Comparison of ENCODE assay signal across 19 mouse cellular contexts in genomic region chr11:86657863-86658262, GRCm38 (mm10). TPM values are rescaled to one million over a fixed set of nuclear protein-coding genes. Genes with fewer than 3 reads are reported as not detected.
A peak's percentile ranks its signal among the peaks of the same experiment; 100 is the strongest.
DNase-seq lines count a peak whose midpoint lies in the region; ATAC-seq and TF ChIP-seq lines count a peak whose summit lies in the region.
"Had no signal": no experiment of that assay in that cellular context is flagged by ENCODE, and none has a peak within 500 bp of the region (broad histone marks: within the 10 kb centered on the region; RNA-seq: fewer than 3 reads in every experiment).

No protein-coding gene starts in this region.

- no peak overlapping the region for H3K4me3 ChIP-seq in ES-E14 (ENCODE audit: insufficient read depth in 1 of 2, low read depth in 1 of 2, low read length in 2 of 2, poor library complexity in 1 of 2, severe bottlenecking in 1 of 2)
- no peak overlapping the region for H3K4me3 ChIP-seq in liver, postnatal 0 days (ENCODE audit: low read depth, low read length)
- H3K4me3 ChIP-seq: erythroblast, embryonic 14.5 days; forebrain, embryonic 15.5 days; hindbrain, embryonic 10.5 days; midbrain, embryonic 10.5 days had no signal

- in situ Hi-C loops in ES-E14 (cut with MboI; ENCODE audit: low sequenced_read_pairs in 2 of 2, unreplicated experiment in 2 of 2), result no loop called here

- no peak for TF ChIP-seq CTCF in liver, postnatal 0 days (IDR thresholded peaks at IDR 0.05; ENCODE audit: low read depth)

- no peaks in the 10 kb centered on the region for H3K9me3 ChIP-seq in ES-E14 (ENCODE audit: control insufficient read depth, insufficient read depth, low read depth, low read length)
- H3K9me3 ChIP-seq in liver, postnatal 0 days (ENCODE audit: low read length), result no peaks in the 10 kb centered on the region
- H3K9me3 ChIP-seq: forebrain, embryonic 15.5 days; hindbrain, embryonic 10.5 days; midbrain, embryonic 10.5 days had no signal

- H3K27ac ChIP-seq in ES-E14 (ENCODE audit: insufficient read depth, low read depth, low read length, poor library complexity, severe bottlenecking), result no peak overlapping the region
- peak overlapping the region; percentile 44; the same call in 1 of the 2 replicates for H3K27ac ChIP-seq in liver, postnatal 0 days (ENCODE audit: low read depth)
- H3K27ac ChIP-seq: forebrain, embryonic 15.5 days; hindbrain, embryonic 10.5 days; kidney, postnatal 0 days; midbrain, embryonic 10.5 days; stomach, postnatal 0 days had no signal

- peak; percentile 58 for DNase-seq in 3T3-L1 (ENCODE audit: low read depth, low spot score)
- no peak for DNase-seq in ES-E14 (ENCODE audit: low read depth, low spot score)
- no peak for DNase-seq in liver, postnatal 0 days
- no peak for DNase-seq in right cerebral cortex, adult 18-20 months
- DNase-seq in lung, postnatal 25 days (ENCODE audit: low spot score), result no peak
- DNase-seq: cerebellum, adult 8-10 months; gastrocnemius, postnatal 25 days; kidney, adult 11 months; layer of hippocampus, postnatal 36 days; thymus, postnatal 36 days had no signal

- H3K36me3 ChIP-seq in ES-E14 (ENCODE audit: control insufficient read depth, insufficient read depth, low read length, poor library complexity, severe bottlenecking), result no peaks in the 10 kb centered on the region
- peaks cover 28% of the 10 kb centered on the region for H3K36me3 ChIP-seq in liver, postnatal 0 days (replicated peaks; ENCODE audit: insufficient read depth, low read length)

- H3K4me1 ChIP-seq in ES-E14 (ENCODE audit: control insufficient read depth in 2 of 2, insufficient read depth in 2 of 2, low read length in 2 of 2, poor library complexity in 1 of 2), result no peaks in the 10 kb centered on the region
- peaks cover 11% of the 10 kb centered on the region for H3K4me1 ChIP-seq in liver, postnatal 0 days (ENCODE audit: insufficient read depth)
- H3K4me1 ChIP-seq: forebrain, embryonic 15.5 days; hindbrain, embryonic 10.5 days; midbrain, embryonic 10.5 days had no signal

- peak; percentile 68 for ATAC-seq in erythroid progenitor cell, adult 5-6 weeks (replicated peaks; ENCODE audit: low FRiP score, poor library complexity, severe bottlenecking)
- ATAC-seq in liver, postnatal 0 days, result no peak
- ATAC-seq in activated CD4-positive, CD25-positive, alpha-beta regulatory T cell, adult 4 months, result no peak
- ATAC-seq: forebrain, embryonic 15.5 days; lung, postnatal 0 days had no signal

- TF ChIP-seq EP300 in liver, postnatal 0 days (IDR thresholded peaks at IDR 0.05; ENCODE audit: low read depth), result no peak

- no peak overlapping the region for H3K9ac ChIP-seq in ES-E14 (ENCODE audit: insufficient read depth, low read depth, low read length, poor library complexity, severe bottlenecking)
- no peak overlapping the region for H3K9ac ChIP-seq in liver, postnatal 0 days (replicated peaks)
- H3K9ac ChIP-seq: forebrain, embryonic 15.5 days had no signal

- no peaks in the 10 kb centered on the region for H3K27me3 ChIP-seq in liver, postnatal 0 days (ENCODE audit: insufficient read depth, low read length)
- H3K27me3 ChIP-seq: forebrain, embryonic 15.5 days had no signal

- no peak overlapping the region for H3K4me2 ChIP-seq in liver, postnatal 0 days (ENCODE audit: low read depth, low read length)
- H3K4me2 ChIP-seq: forebrain, embryonic 15.5 days had no signal

TF ChIP-seq in ES-E14, 5 proteins besides CTCF, POLR2A, EP300 and RAD21:
- TF ChIP-seq ZC3H11A (IDR thresholded peaks at IDR 0.05; ENCODE audit: borderline replicate concordance, low read depth, low read length) (no peak), MAFK (IDR thresholded peaks at IDR 0.05; ENCODE audit: insufficient read depth, low read depth, low read length) (peak; percentile 78), ZNF384 (IDR thresholded peaks at IDR 0.05; ENCODE audit: low read depth, low read length) (no peak), CHD2 (IDR thresholded peaks at IDR 0.05; ENCODE audit: low read depth, low read length) (no peak)

RNA-seq across cellular contexts. Expression of gene Vmp1, which starts 25.8 kb away (rescaled TPM):
- total RNA-seq in ES-E14 (2012; rRNA removed), result 81.9 and 107 TPM in 2 replicates
- 113 and 179 TPM in 2 replicates for total RNA-seq in erythroid progenitor cell, adult 5-6 weeks (2015; ENCODE audit: low replicate concordance)
- total RNA-seq in erythroid progenitor cell, adult 5-6 weeks (2017; ENCODE audit: low replicate concordance), result 73.2 and 117 TPM in 2 replicates
- polyA plus RNA-seq in liver, postnatal 0 days (2015; fragmentation: Nextera tagmentation; extraction: Ambion mirVana), result 110 and 125 TPM in 2 replicates
- 100 to 1,000 TPM; 563 to 667 TPM for polyA plus RNA-seq in activated CD4-positive, CD25-positive, alpha-beta regulatory T cell, adult 4 months (2017; shearing (Covaris generic))

RNA-seq across cellular contexts. Expression of gene Ptrh2, which starts 25.9 kb away (rescaled TPM):
- total RNA-seq in ES-E14 (2012; rRNA removed), result 15.0 and 16.6 TPM in 2 replicates
- 6.5 and 9.6 TPM in 2 replicates for total RNA-seq in erythroid progenitor cell, adult 5-6 weeks (2015; ENCODE audit: low replicate concordance)
- total RNA-seq in erythroid progenitor cell, adult 5-6 weeks (2017; ENCODE audit: low replicate concordance), result 6.1 and 7.2 TPM in 2 replicates
- 12.7 and 13.3 TPM in 2 replicates for polyA plus RNA-seq in liver, postnatal 0 days (2015; fragmentation: Nextera tagmentation; extraction: Ambion mirVana)
- 10 to 100 TPM in 1 of 2 experiments, 1 to 10 TPM in 1; 9.9 to 10.6 TPM for polyA plus RNA-seq in activated CD4-positive, CD25-positive, alpha-beta regulatory T cell, adult 4 months (2017; shearing (Covaris generic))
